Comparison of ENCODE assay signal across 22 mouse cellular contexts in the genomic region with DNA sequence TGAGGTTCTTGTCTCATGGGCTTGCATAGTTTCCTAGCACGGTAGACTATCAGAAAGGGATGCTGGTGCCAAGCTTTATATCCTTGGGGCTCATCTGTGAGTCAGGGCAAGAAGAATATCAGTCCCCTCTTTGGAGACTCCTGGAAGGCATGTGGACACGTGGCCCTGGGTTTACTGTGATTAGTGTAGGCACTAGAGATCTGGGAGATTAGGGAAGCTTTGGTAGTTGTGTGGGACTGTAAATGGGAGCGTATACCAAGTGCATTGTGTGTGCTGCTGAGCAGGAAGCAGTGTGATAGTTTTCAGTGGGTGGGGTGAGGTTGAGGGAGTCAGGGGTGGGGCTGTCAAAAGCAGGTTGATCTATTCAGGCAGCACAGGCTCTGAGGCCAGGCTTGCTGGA. TPM values are rescaled to one million over a fixed set of nuclear protein-coding genes. Genes with fewer than 3 reads are reported as not detected.
DNase-seq lines count a peak whose midpoint lies in the region; ATAC-seq lines count a peak whose summit lies in the region.
"Had no signal": no experiment of that assay in that cellular context is flagged by ENCODE, and none has a peak within 500 bp of the region (broad histone marks: within the 10 kb centered on the region; RNA-seq: fewer than 3 reads in every experiment).

No protein-coding gene starts in this region.

- 76% methylated on average over 3 of the region's 3 CpGs for WGBS in midbrain, embryonic 13.5 days
- 80% methylated on average over 3 of the region's 3 CpGs for WGBS in midbrain, embryonic 14.5 days
- 72% methylated on average over 3 of the region's 3 CpGs for WGBS in neural tube, embryonic 15.5 days

- H3K36me3 ChIP-seq in midbrain, embryonic 13.5 days: peaks cover 47% of the 10 kb centered on the region
- peaks cover 30% of the 10 kb centered on the region for H3K36me3 ChIP-seq in midbrain, embryonic 14.5 days (ENCODE audit: control insufficient read depth, insufficient read depth, low read length)
- H3K36me3 ChIP-seq in neural tube, embryonic 15.5 days: peaks cover 30% of the 10 kb centered on the region

- H3K4me2 ChIP-seq in midbrain, embryonic 13.5 days (replicated peaks): peak overlapping the region; percentile 11; the same call in 1 of the 2 replicates
- no peak overlapping the region for H3K4me2 ChIP-seq in midbrain, embryonic 14.5 days (ENCODE audit: low read length)
- H3K4me2 ChIP-seq in neural tube, embryonic 15.5 days: peak overlapping the region; percentile 17; the same call in 1 of the 2 replicates
- H3K4me2 ChIP-seq: limb, embryonic 12.5 days had no signal

- intact Hi-C loops in left cerebral cortex, postnatal 25 days (cut with DNase I): no loop called here

- no peak overlapping the region for H3K27ac ChIP-seq in midbrain, embryonic 13.5 days
- no peak overlapping the region for H3K27ac ChIP-seq in midbrain, embryonic 14.5 days (replicated peaks; ENCODE audit: low read depth, low read length)
- H3K27ac ChIP-seq in neural tube, embryonic 15.5 days (replicated peaks): no peak overlapping the region
- H3K27ac ChIP-seq: limb, embryonic 12.5 days had no signal

- H3K9ac ChIP-seq in midbrain, embryonic 13.5 days (replicated peaks): no peak overlapping the region; the same call in 1 of the 2 replicates
- H3K9ac ChIP-seq in midbrain, embryonic 14.5 days (replicated peaks; ENCODE audit: low read length): no peak overlapping the region
- H3K9ac ChIP-seq in neural tube, embryonic 15.5 days (replicated peaks): no peak overlapping the region
- H3K9ac ChIP-seq: limb, embryonic 12.5 days; liver, postnatal 0 days had no signal

- peaks cover 57% of the 10 kb centered on the region for H3K4me1 ChIP-seq in midbrain, embryonic 13.5 days (replicated peaks)
- peaks cover 41% of the 10 kb centered on the region for H3K4me1 ChIP-seq in midbrain, embryonic 14.5 days (ENCODE audit: control insufficient read depth, insufficient read depth, low read length)
- H3K4me1 ChIP-seq in neural tube, embryonic 15.5 days: peaks cover 63% of the 10 kb centered on the region

- ATAC-seq in midbrain, embryonic 13.5 days: no peak
- no peak for ATAC-seq in midbrain, embryonic 14.5 days (ENCODE audit: low FRiP score, low TSS enrichment)
- no peak for ATAC-seq in neural tube, embryonic 15.5 days (ENCODE audit: low FRiP score)
- ATAC-seq: forebrain, embryonic 14.5 days; liver, postnatal 0 days; Patski had no signal

- peak; percentile 71 for DNase-seq in adrenal gland, adult 2 months
- no peak for DNase-seq in adrenal gland, postnatal 4 days (ENCODE audit: low spot score in 2 of 2)
- no peak for DNase-seq in midbrain, embryonic 14.5 days
- peak; percentile 42 to 63 for DNase-seq in adrenal gland, postnatal 36 days
- no peak for DNase-seq in frontal cortex, adult 2 months (ENCODE audit: extremely low spot score in 1 of 2, low spot score in 1 of 2)
- no peak for DNase-seq in left cerebral cortex, postnatal 25 days (ENCODE audit: low spot score in 2 of 2)
- DNase-seq: cerebellum, adult 11 months; cerebellum, postnatal 36 days; kidney, adult 2 months; kidney, postnatal 4 days; layer of hippocampus, postnatal 36 days; liver, postnatal 0 days; lung, postnatal 4 days; right cerebral cortex, postnatal 25 days had no signal

- H3K27me3 ChIP-seq in midbrain, embryonic 13.5 days: no peaks in the 10 kb centered on the region
- H3K27me3 ChIP-seq in midbrain, embryonic 14.5 days (ENCODE audit: control insufficient read depth, insufficient read depth, low read length): no peaks in the 10 kb centered on the region
- H3K27me3 ChIP-seq in neural tube, embryonic 15.5 days (replicated peaks): no peaks in the 10 kb centered on the region
- H3K27me3 ChIP-seq: limb, embryonic 12.5 days; Patski had no signal

- H3K4me3 ChIP-seq in midbrain, embryonic 13.5 days (replicated peaks): no peak overlapping the region
- no peak overlapping the region for H3K4me3 ChIP-seq in midbrain, embryonic 14.5 days (replicated peaks; ENCODE audit: low read depth, low read length)
- H3K4me3 ChIP-seq in neural tube, embryonic 15.5 days (replicated peaks): no peak overlapping the region
- H3K4me3 ChIP-seq: limb, embryonic 12.5 days had no signal

- H3K9me3 ChIP-seq in midbrain, embryonic 13.5 days: no peaks in the 10 kb centered on the region
- no peaks in the 10 kb centered on the region for H3K9me3 ChIP-seq in midbrain, embryonic 14.5 days (ENCODE audit: control insufficient read depth, low read length)
- H3K9me3 ChIP-seq in neural tube, embryonic 15.5 days (replicated peaks): no peaks in the 10 kb centered on the region
- H3K9me3 ChIP-seq: limb, embryonic 12.5 days had no signal

RNA-seq across cellular contexts. Expression of gene Dhcr7, which starts 12.0 kb away (rescaled TPM):
- total RNA-seq in adrenal gland, adult 2 months (2021): 100 to 1,000 TPM; 689 to 950 TPM
- polyA plus RNA-seq in adrenal gland, adult 2 months (2012; rRNA removed): 917 and 1,241 TPM in 2 replicates
- total RNA-seq in adrenal gland, postnatal 4 days (2021): 100 to 1,000 TPM; 186 to 188 TPM
- polyA plus RNA-seq in midbrain, embryonic 13.5 days (2015; fragmentation: Nextera tagmentation; extraction: Ambion mirVana): 54.0 and 60.0 TPM in 2 replicates
- polyA plus RNA-seq in midbrain, embryonic 14.5 days (2014; fragmentation: Nextera tagmentation; extraction: Ambion mirVana): 64.6 and 73.3 TPM in 2 replicates
- total RNA-seq in adrenal gland, postnatal 36 days (2021): 1,000 to 10,000 TPM in 1 of 2 experiments, 100 to 1,000 TPM in 1; 948 to 1,085 TPM
- polyA plus RNA-seq in neural tube, embryonic 15.5 days (2015; fragmentation: Nextera tagmentation; extraction: Ambion mirVana): 49.8 and 53.8 TPM in 2 replicates
- 55.5 and 58.7 TPM in 2 replicates for polyA plus RNA-seq in frontal cortex, adult 2 months (2012; rRNA removed)
- 10 to 100 TPM; 44.1 to 45.9 TPM for total RNA-seq in left cerebral cortex, postnatal 25 days (2021)

RNA-seq across cellular contexts. Expression of gene Nadsyn1, which starts 12.3 kb away (rescaled TPM):
- total RNA-seq in adrenal gland, adult 2 months (2021): 10 to 100 TPM in 1 of 2 experiments, 1 to 10 TPM in 1; 7.8 to 11.6 TPM
- 9.0 and 9.1 TPM in 2 replicates for polyA plus RNA-seq in adrenal gland, adult 2 months (2012; rRNA removed)
- total RNA-seq in adrenal gland, postnatal 4 days (2021): 10 to 100 TPM; 12.4 to 13.9 TPM
- 7.7 and 8.1 TPM in 2 replicates for polyA plus RNA-seq in midbrain, embryonic 13.5 days (2015; fragmentation: Nextera tagmentation; extraction: Ambion mirVana)
- polyA plus RNA-seq in midbrain, embryonic 14.5 days (2014; fragmentation: Nextera tagmentation; extraction: Ambion mirVana): 6.5 and 7.1 TPM in 2 replicates
- 10 to 100 TPM; 11.8 to 12.6 TPM for total RNA-seq in adrenal gland, postnatal 36 days (2021)
- polyA plus RNA-seq in neural tube, embryonic 15.5 days (2015; fragmentation: Nextera tagmentation; extraction: Ambion mirVana): 5.5 and 7.7 TPM in 2 replicates
- polyA plus RNA-seq in frontal cortex, adult 2 months (2012; rRNA removed): 7.1 and 7.9 TPM in 2 replicates
- 1 to 10 TPM; 4.8 to 6.6 TPM for total RNA-seq in left cerebral cortex, postnatal 25 days (2021)

RNA-seq across cellular contexts. Expression of gene Gm498, which starts 31.7 kb away (rescaled TPM):
- total RNA-seq in adrenal gland, adult 2 months (2021): not detected
- polyA plus RNA-seq in adrenal gland, adult 2 months (2012; rRNA removed): not detected in 2 replicates
- total RNA-seq in adrenal gland, postnatal 4 days (2021): not detected
- polyA plus RNA-seq in midbrain, embryonic 13.5 days (2015; fragmentation: Nextera tagmentation; extraction: Ambion mirVana): not detected in 2 replicates
- polyA plus RNA-seq in midbrain, embryonic 14.5 days (2014; fragmentation: Nextera tagmentation; extraction: Ambion mirVana): not detected in 2 replicates
- total RNA-seq in adrenal gland, postnatal 36 days (2021): not detected
- polyA plus RNA-seq in neural tube, embryonic 15.5 days (2015; fragmentation: Nextera tagmentation; extraction: Ambion mirVana): not detected in 2 replicates
- not detected in 2 replicates for polyA plus RNA-seq in frontal cortex, adult 2 months (2012; rRNA removed)
- total RNA-seq in left cerebral cortex, postnatal 25 days (2021): not detected
- total RNA-seq: gastrocnemius, adult 18-20 months; heart, postnatal 25 days; layer of hippocampus, postnatal 36 days had no signal
- polyA plus RNA-seq: embryonic facial prominence, embryonic 14.5 days; forebrain, embryonic 14.5 days; kidney, adult 2 months; limb, embryonic 12.5 days; liver, postnatal 0 days; Patski had no signal

RNA-seq across cellular contexts. Expression of gene Mrgpre, which starts 50.7 kb away (rescaled TPM):
- 1 to 10 TPM; 1.7 to 3.2 TPM for total RNA-seq in adrenal gland, adult 2 months (2021)
- polyA plus RNA-seq in adrenal gland, adult 2 months (2012; rRNA removed): 2.5 and 3.9 TPM in 2 replicates
- total RNA-seq in adrenal gland, postnatal 4 days (2021): 1 to 10 TPM; 3.0 to 3.4 TPM
- polyA plus RNA-seq in midbrain, embryonic 13.5 days (2015; fragmentation: Nextera tagmentation; extraction: Ambion mirVana): 3.8 and 4.7 TPM in 2 replicates
- 6.9 and 7.2 TPM in 2 replicates for polyA plus RNA-seq in midbrain, embryonic 14.5 days (2014; fragmentation: Nextera tagmentation; extraction: Ambion mirVana)
- 1 to 10 TPM; 1.3 to 1.6 TPM for total RNA-seq in adrenal gland, postnatal 36 days (2021)
- polyA plus RNA-seq in neural tube, embryonic 15.5 days (2015; fragmentation: Nextera tagmentation; extraction: Ambion mirVana): 7.9 and 9.6 TPM in 2 replicates
- polyA plus RNA-seq in frontal cortex, adult 2 months (2012; rRNA removed): 6.2 and 6.3 TPM in 2 replicates
- total RNA-seq in left cerebral cortex, postnatal 25 days (2021): 1 to 10 TPM; 7.1 to 7.6 TPM

Comparison
In these comparisons a context has a peak if more than half of its experiments do, and no peak if none do; other contexts are left out.
1. DNase-seq: peak in adrenal gland, adult 2 months (single experiment) and adrenal gland, postnatal 36 days (2 of 2); none in adrenal gland, postnatal 4 days (0 of 2), midbrain, embryonic 14.5 days (single experiment), frontal cortex, adult 2 months (0 of 2) and left cerebral cortex, postnatal 25 days (0 of 2).
2. RNA of gene Dhcr7, which starts 12.0 kb away (polyA plus RNA-seq): 917 to 1,241 TPM in adrenal gland, adult 2 months; 64.6 to 73.3 TPM in midbrain, embryonic 14.5 days, 54.0 to 60.0 TPM in midbrain, embryonic 13.5 days, 55.5 to 58.7 TPM in frontal cortex, adult 2 months and 49.8 to 53.8 TPM in neural tube, embryonic 15.5 days; every median in the first group is over 10 times any median in the second.